Mouse (Mus musculus): Measurements from ENCODE around the gene Ccsap. TPM values are rescaled to one million over a fixed set of nuclear protein-coding genes. Genes with fewer than 3 reads are reported as not detected.
A peak's percentile ranks its signal among the peaks of the same experiment; 100 is the strongest.

The Ccsap gene
- polyA plus RNA-seq, 1 experiment from 2014 or later, result 6.9 TPM

DNA sequence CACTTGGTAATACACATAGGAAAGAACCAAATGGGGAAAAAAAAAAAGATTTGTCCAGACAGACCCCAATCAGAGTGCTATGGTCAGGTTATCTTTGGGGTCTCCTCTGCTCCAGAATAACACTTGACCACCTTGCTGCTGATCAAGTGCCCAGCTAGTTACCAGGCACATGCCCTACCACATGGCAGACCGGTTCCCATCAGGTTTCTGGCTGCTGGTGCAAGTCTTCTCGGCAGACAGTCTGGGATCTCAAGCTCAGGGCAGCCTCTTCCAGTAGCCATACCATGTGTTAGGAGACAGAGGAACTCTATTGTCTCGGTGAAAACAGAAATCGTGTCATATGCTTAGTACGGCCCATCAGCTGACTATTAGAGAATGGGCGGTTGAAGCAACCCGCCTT, 33.3 kb downstream of the Ccsap start:
- peaks cover 2% of the 10 kb centered on the region for H3K36me3 ChIP-seq (replicated peaks; ENCODE audit: control insufficient read depth, insufficient read depth, low read depth, low read length)
- no peak overlapping the region for H3K4me2 ChIP-seq (ENCODE audit: low read depth, low read length)
- no peak overlapping the region for H3K9ac ChIP-seq (replicated peaks; ENCODE audit: low read length)
- no peaks in the 10 kb centered on the region for H3K27me3 ChIP-seq (ENCODE audit: control insufficient read depth, insufficient read depth, low read length)
- ATAC-seq (replicated peaks; ENCODE audit: insufficient number of reproducible peaks, low FRiP score, low TSS enrichment, low read depth) (no peak), DNase-seq (ENCODE audit: low spot score) (no peak)
- no peak overlapping the region for H3K27ac ChIP-seq (replicated peaks; ENCODE audit: low read depth, low read length)
- no peaks in the 10 kb centered on the region for H3K4me1 ChIP-seq (ENCODE audit: control insufficient read depth, insufficient read depth, low read length)
- 83% methylated on average over 7 of the region's 7 CpGs for WGBS
- no peaks in the 10 kb centered on the region for H3K9me3 ChIP-seq (replicated peaks; ENCODE audit: control insufficient read depth, low read length)
- no peak overlapping the region for H3K4me3 ChIP-seq (ENCODE audit: low read depth, low read length)

DNA sequence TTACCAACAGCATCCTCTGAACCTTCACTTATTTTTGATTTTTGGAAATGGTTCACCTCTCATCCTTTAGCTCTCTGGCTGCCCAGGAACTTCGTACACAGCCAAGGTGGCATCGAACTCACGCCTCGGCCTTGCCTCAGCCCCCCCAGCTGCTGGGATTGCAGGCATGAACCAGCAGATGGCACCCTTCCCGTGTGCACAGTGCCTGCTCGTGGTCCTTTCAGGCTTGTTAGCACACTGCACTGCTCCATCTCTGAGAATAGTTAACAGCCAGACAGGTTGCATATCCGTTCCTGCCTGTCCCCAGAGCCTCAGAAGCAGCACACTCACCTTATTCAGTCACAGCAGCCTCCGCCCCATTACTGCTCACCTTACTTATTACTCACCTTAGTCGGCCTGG, 34.0 kb downstream of the Ccsap start:
- Histone ChIP-seq H3K4me2 (ENCODE audit: low read depth, low read length) (no peak overlapping the region), H3K4me1 (ENCODE audit: control insufficient read depth, insufficient read depth, low read length) (no peaks in the 10 kb centered on the region), H3K9me3 (replicated peaks; ENCODE audit: control insufficient read depth, low read length) (no peaks in the 10 kb centered on the region), H3K9ac (replicated peaks; ENCODE audit: low read length) (no peak overlapping the region), H3K36me3 (replicated peaks; ENCODE audit: control insufficient read depth, insufficient read depth, low read depth, low read length) (peaks cover 2% of the 10 kb centered on the region), H3K27me3 (ENCODE audit: control insufficient read depth, insufficient read depth, low read length) (no peaks in the 10 kb centered on the region), H3K4me3 (ENCODE audit: low read depth, low read length) (no peak overlapping the region), H3K27ac (replicated peaks; ENCODE audit: low read depth, low read length) (no peak overlapping the region)
- ATAC-seq (replicated peaks; ENCODE audit: insufficient number of reproducible peaks, low FRiP score, low TSS enrichment, low read depth), result no peak
- peak; percentile 59 for DNase-seq (ENCODE audit: low spot score)
- WGBS, result 63% methylated on average over 9 of the region's 9 CpGs

DNA sequence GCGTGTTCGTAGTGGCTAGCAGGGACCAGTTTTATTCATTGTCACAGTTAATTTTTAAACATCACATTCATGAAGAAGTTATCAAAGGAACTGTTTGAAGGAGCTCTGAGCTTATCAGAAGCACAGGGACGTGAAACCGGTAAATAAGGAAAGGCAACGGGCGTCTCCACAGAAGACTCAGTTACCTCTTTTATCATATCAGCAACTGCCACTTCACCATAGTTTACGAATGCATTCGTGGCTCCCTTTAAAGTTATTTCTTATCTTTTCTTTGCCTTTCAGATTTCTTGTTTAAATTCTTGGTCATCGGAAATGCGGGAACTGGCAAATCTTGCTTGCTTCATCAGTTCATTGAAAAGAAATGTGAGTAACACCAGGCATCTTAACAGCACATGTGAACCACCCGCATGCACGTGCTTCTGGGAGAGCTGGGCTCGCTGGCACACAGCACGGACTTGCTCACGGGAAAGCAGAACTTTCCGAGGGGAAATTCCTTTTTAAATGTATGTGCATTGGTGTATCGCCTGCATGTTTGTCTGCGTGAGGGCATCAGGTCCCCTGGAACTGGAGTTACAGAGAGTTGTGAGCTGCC, 36.4 kb downstream of the Ccsap start:
- ATAC-seq (replicated peaks; ENCODE audit: insufficient number of reproducible peaks, low FRiP score, low TSS enrichment, low read depth) (no peak), DNase-seq (ENCODE audit: low spot score) (no peak)
- 91% methylated on average over 18 of the region's 18 CpGs for WGBS
- Histone ChIP-seq H3K9me3 (replicated peaks; ENCODE audit: control insufficient read depth, low read length) (no peaks in the 10 kb centered on the region), H3K9ac (replicated peaks; ENCODE audit: low read length) (no peak overlapping the region), H3K27me3 (ENCODE audit: control insufficient read depth, insufficient read depth, low read length) (no peaks in the 10 kb centered on the region), H3K4me1 (ENCODE audit: control insufficient read depth, insufficient read depth, low read length) (no peaks in the 10 kb centered on the region), H3K4me2 (ENCODE audit: low read depth, low read length) (no peak overlapping the region), H3K36me3 (replicated peaks; ENCODE audit: control insufficient read depth, insufficient read depth, low read depth, low read length) (peaks cover 2% of the 10 kb centered on the region), H3K4me3 (ENCODE audit: low read depth, low read length) (no peak overlapping the region), H3K27ac (replicated peaks; ENCODE audit: low read depth, low read length) (no peak overlapping the region)

DNA sequence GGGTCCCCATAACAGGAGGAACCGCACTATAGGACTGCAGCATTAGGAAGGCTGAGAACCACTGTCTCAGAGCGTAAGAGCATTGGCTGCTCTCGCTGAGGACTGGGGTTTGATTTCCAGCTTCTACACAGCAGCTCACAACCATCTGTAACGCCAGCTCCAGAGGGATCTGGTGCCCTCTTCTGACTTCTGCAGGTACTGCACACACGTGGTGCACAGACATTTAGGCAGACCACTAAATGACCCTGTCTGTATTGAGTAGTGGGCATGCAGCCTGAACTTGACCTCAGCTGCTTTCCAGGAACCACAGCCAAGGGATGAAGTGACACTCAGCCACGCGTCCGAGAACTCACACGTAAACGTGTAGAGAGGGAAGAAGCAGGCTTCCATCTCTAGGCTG, 36.9 kb downstream of the Ccsap start:
- Histone ChIP-seq H3K4me2 (ENCODE audit: low read depth, low read length) (no peak overlapping the region), H3K9ac (replicated peaks; ENCODE audit: low read length) (no peak overlapping the region), H3K27ac (replicated peaks; ENCODE audit: low read depth, low read length) (no peak overlapping the region), H3K27me3 (ENCODE audit: control insufficient read depth, insufficient read depth, low read length) (no peaks in the 10 kb centered on the region), H3K4me3 (ENCODE audit: low read depth, low read length) (no peak overlapping the region), H3K4me1 (ENCODE audit: control insufficient read depth, insufficient read depth, low read length) (no peaks in the 10 kb centered on the region), H3K9me3 (replicated peaks; ENCODE audit: control insufficient read depth, low read length) (no peaks in the 10 kb centered on the region), H3K36me3 (replicated peaks; ENCODE audit: control insufficient read depth, insufficient read depth, low read depth, low read length) (peaks cover 2% of the 10 kb centered on the region)
- DNase-seq (ENCODE audit: low spot score) (no peak), ATAC-seq (replicated peaks; ENCODE audit: insufficient number of reproducible peaks, low FRiP score, low TSS enrichment, low read depth) (no peak)
- 97% methylated on average over 10 of the region's 10 CpGs for WGBS

DNA sequence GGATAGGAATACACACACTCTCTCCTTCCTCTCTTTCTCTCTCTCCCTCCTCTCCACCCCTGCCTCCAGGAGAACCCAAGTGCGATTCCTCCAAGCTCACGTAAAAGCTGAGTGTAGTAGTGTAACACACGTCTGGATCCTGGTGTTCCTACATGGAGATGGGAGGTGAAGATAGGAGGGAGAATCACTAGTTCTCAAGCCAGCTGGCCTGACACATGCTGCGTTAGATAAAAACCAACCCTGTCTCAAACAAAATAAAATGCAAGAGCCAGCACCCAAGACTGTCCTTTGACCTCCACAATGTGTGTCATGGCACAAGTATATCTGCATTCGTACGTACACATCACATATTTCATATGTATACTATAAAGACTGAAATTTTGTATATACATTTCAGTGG, 39.2 kb downstream of the Ccsap start:
- 94% methylated on average over 6 of the region's 6 CpGs for WGBS

DNA sequence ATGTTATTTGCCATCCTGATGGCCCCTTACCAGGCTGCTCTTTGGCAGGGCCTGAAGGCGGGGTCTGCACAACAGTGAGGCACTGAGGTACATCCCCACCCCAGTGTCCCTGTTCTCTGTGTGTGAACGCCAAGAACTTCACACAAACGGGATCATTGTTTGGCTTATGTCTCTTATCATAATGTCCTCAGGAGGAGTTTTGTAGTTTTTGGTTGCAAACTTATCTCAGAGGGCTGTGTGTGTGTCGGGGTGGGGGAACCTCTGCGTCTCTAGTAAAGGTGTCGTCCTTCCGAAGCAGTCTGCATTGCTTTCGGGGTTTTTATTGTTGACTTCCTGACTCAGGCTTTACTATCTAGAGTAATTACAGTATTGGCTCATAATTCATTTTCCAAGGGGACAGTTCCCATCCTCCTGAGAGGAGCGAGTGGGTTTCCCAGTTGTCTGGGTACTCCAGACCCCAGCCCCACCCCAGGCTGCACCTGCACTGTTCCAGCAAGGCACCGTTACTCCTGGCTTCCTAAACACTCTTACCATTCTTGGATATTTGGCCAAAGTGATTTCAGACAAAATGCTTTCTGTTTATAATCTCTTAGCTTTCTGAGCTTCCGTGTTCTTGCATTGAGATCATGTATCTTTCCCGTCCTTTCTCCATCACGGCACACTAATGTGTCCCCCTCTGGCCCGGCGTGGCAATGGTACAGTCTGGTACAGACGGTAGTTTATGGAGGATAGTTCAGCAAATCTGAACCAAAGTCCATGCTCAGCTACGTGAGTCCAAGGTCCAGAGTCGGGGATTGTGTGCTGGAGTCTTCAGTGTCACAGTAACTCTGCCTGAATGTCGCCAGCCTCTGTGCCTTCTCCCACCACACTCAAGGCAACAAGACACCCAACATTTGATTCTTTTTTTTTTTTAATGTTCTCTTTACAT, 40.1 kb downstream of the Ccsap start:
- Histone ChIP-seq H3K4me1 (ENCODE audit: control insufficient read depth, insufficient read depth, low read length) (no peaks in the 10 kb centered on the region), H3K9ac (replicated peaks; ENCODE audit: low read length) (no peak overlapping the region), H3K4me3 (ENCODE audit: low read depth, low read length) (no peak overlapping the region), H3K36me3 (replicated peaks; ENCODE audit: control insufficient read depth, insufficient read depth, low read depth, low read length) (no peaks in the 10 kb centered on the region; the same call in 1 of the 2 replicates), H3K27ac (replicated peaks; ENCODE audit: low read depth, low read length) (no peak overlapping the region), H3K4me2 (ENCODE audit: low read depth, low read length) (no peak overlapping the region), H3K9me3 (replicated peaks; ENCODE audit: control insufficient read depth, low read length) (no peaks in the 10 kb centered on the region), H3K27me3 (ENCODE audit: control insufficient read depth, insufficient read depth, low read length) (no peaks in the 10 kb centered on the region)
- DNase-seq (ENCODE audit: low spot score), result no peak
- no peak for ATAC-seq (replicated peaks; ENCODE audit: insufficient number of reproducible peaks, low FRiP score, low TSS enrichment, low read depth)
- WGBS, result 90% methylated on average over 19 of the region's 19 CpGs

More for the DNA sequence above, 39.2 kb downstream of the Ccsap start:
- H3K27me3 ChIP-seq (ENCODE audit: control insufficient read depth, insufficient read depth, low read length), result no peaks in the 10 kb centered on the region
- H3K9me3 ChIP-seq (replicated peaks; ENCODE audit: control insufficient read depth, low read length), result no peaks in the 10 kb centered on the region
- no peaks in the 10 kb centered on the region for H3K4me1 ChIP-seq (ENCODE audit: control insufficient read depth, insufficient read depth, low read length)
- H3K4me2 ChIP-seq (ENCODE audit: low read depth, low read length), result no peak overlapping the region
- no peak overlapping the region for H3K4me3 ChIP-seq (ENCODE audit: low read depth, low read length)
- H3K36me3 ChIP-seq (replicated peaks; ENCODE audit: control insufficient read depth, insufficient read depth, low read depth, low read length), result no peaks in the 10 kb centered on the region; the same call in 1 of the 2 replicates
- no peak overlapping the region for H3K27ac ChIP-seq (replicated peaks; ENCODE audit: low read depth, low read length)
- DNase-seq (ENCODE audit: low spot score) (no peak), ATAC-seq (replicated peaks; ENCODE audit: insufficient number of reproducible peaks, low FRiP score, low TSS enrichment, low read depth) (no peak)
- H3K9ac ChIP-seq (replicated peaks; ENCODE audit: low read length), result no peak overlapping the region

DNA sequence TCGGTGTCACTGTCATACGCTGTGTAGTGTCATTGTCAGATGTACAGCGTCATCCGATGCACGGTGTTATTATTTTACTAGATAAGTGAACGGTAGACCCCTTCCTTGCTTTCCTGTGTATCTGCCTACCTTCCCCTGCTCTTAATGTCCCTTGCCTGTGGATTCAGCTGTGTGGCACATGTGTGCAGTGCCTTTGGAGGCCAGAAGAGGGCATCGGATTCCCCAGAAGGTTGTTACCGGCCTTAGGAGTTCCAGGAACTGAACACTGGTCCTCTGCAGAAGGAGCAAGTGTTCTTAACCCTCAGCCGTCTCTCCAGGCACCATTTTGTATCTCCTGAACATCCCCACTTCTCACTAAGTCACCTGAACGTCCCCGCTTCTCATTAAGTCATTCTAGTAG, 42.3 kb downstream of the Ccsap start:
- WGBS, result 92% methylated on average over 11 of the region's 11 CpGs

DNA sequence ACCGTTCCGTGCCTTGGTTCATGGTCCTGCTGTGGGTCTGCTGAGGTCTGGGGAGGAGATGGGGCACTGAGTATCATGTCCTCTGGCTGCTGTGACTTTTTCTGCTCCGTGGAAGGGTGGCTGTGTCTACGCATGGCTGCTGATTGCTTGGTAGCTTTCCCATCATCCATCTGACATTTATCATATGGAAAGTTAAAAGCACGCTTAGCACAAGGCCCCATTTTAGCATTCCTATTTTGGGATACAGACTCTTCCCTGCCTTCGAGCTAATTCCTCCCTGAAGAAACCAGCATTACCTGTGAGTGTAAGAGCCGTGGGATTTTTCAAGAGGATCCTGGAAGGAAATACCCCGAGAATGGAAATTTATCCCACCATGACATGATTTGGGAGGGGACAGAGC, 43.1 kb downstream of the Ccsap start:
- Histone ChIP-seq H3K27ac (replicated peaks; ENCODE audit: low read depth, low read length) (no peak overlapping the region), H3K4me3 (ENCODE audit: low read depth, low read length) (no peak overlapping the region), H3K4me2 (ENCODE audit: low read depth, low read length) (no peak overlapping the region), H3K9ac (replicated peaks; ENCODE audit: low read length) (no peak overlapping the region), H3K4me1 (ENCODE audit: control insufficient read depth, insufficient read depth, low read length) (no peaks in the 10 kb centered on the region), H3K27me3 (ENCODE audit: control insufficient read depth, insufficient read depth, low read length) (no peaks in the 10 kb centered on the region), H3K36me3 (replicated peaks; ENCODE audit: control insufficient read depth, insufficient read depth, low read depth, low read length) (no peaks in the 10 kb centered on the region; the same call in 1 of the 2 replicates), H3K9me3 (replicated peaks; ENCODE audit: control insufficient read depth, low read length) (no peaks in the 10 kb centered on the region)
- DNase-seq (ENCODE audit: low spot score) (no peak), ATAC-seq (replicated peaks; ENCODE audit: insufficient number of reproducible peaks, low FRiP score, low TSS enrichment, low read depth) (no peak)
- 90% methylated on average over 8 of the region's 8 CpGs for WGBS

More for the DNA sequence above, 42.3 kb downstream of the Ccsap start:
- no peak for ATAC-seq (replicated peaks; ENCODE audit: insufficient number of reproducible peaks, low FRiP score, low TSS enrichment, low read depth)
- Histone ChIP-seq H3K27ac (replicated peaks; ENCODE audit: low read depth, low read length) (no peak overlapping the region), H3K9ac (replicated peaks; ENCODE audit: low read length) (no peak overlapping the region), H3K27me3 (ENCODE audit: control insufficient read depth, insufficient read depth, low read length) (no peaks in the 10 kb centered on the region), H3K4me3 (ENCODE audit: low read depth, low read length) (no peak overlapping the region), H3K9me3 (replicated peaks; ENCODE audit: control insufficient read depth, low read length) (no peaks in the 10 kb centered on the region), H3K36me3 (replicated peaks; ENCODE audit: control insufficient read depth, insufficient read depth, low read depth, low read length) (no peaks in the 10 kb centered on the region; the same call in 1 of the 2 replicates), H3K4me1 (ENCODE audit: control insufficient read depth, insufficient read depth, low read length) (no peaks in the 10 kb centered on the region), H3K4me2 (ENCODE audit: low read depth, low read length) (no peak overlapping the region)
- DNase-seq (ENCODE audit: low spot score), result no peak
